Mouse (Mus musculus) liver, adult 2 months (tissue): ENCODE data around the gene Meis2.

ENCODE experiments used
- CTCF ChIP-seq: fragments of 200-500 bp; IDR thresholded peaks from 2 replicates; pipeline ENCODE4 v1.5.1; 2011; ENCODE audit warnings: low read depth, low read length, control low read depth
- POLR2A ChIP-seq: fragments of 200-500 bp; IDR thresholded peaks from 2 replicates; pipeline ENCODE4 v1.6.1; 2011; ENCODE audit warnings: low read length, control low read depth; ENCODE audit not compliant: insufficient read depth; ENCODE audit errors: extremely low read depth

GRCm38 (mm10) chr2:116022876-116023275, 42.8 kb downstream of the Meis2 start:
- TF ChIP-seq CTCF (no peak), POLR2A (no peak)
